Mouse (Mus musculus) A20 (cell line): Measurements from ENCODE around the gene Obp1a.

Experiments
- DNase-seq: peaks from one replicate; pipeline ENCODE4 v3.0.0-alpha.2; 2011; ENCODE audit warnings: low read depth, low spot score

Gene Obp1a

GRCm38 (mm10) chrX:78091274-78091673 is at the start of gene Obp1a:
Obp1a (minus strand) TSS chrX:78091374.
- DNase-seq: no peak

GRCm38 (mm10) chrX:78125167-78125566 is 34.0 kb upstream of the Obp1a start, which contains the start of gene Gm5938:
Gm5938 (plus strand) TSS chrX:78125467.
- DNase-seq: no peak
